Mouse (Mus musculus) kidney, embryonic 16.5 days (tissue): ENCODE results near the gene Bmpr1b. TPM values are rescaled to one million over a fixed set of nuclear protein-coding genes. Genes with fewer than 3 reads are reported as not detected.

Experiments
- ATAC-seq: fragments of 200-750 bp; cut with Nextera tagmentation; 2 replicates; pipeline ENCODE4 v1.8.0; 2017; ENCODE audit warnings: moderate TSS enrichment; ENCODE audit not compliant: low FRiP score, low TSS enrichment
- H3K27ac ChIP-seq: fragments of 300-500 bp; sonication (generic); 2 replicates; pipeline ENCODE4 v1.5.1; 2014; ENCODE audit warnings: low read length
- H3K27me3 ChIP-seq: fragments of 300-500 bp; sonication (generic); 2 replicates; pipeline ENCODE4 v1.6.1; 2014; ENCODE audit warnings: low read length, control low read depth, mixed read lengths; ENCODE audit not compliant: insufficient read depth
- H3K36me3 ChIP-seq: fragments of 300-500 bp; sonication (generic); 2 replicates; pipeline ENCODE4 v1.6.1; 2014; ENCODE audit warnings: low read length, control low read depth, mixed read lengths; ENCODE audit not compliant: insufficient read depth
- H3K4me1 ChIP-seq: fragments of 300-500 bp; sonication (generic); 2 replicates; pipeline ENCODE4 v1.6.1; 2014; ENCODE audit warnings: low read length, control low read depth, mixed read lengths; ENCODE audit not compliant: insufficient read depth
- H3K4me2 ChIP-seq: fragments of 300-500 bp; sonication (generic); replicated peaks from 2 replicates; pipeline ENCODE4 v1.6.1; 2014; ENCODE audit warnings: low read depth, low read length
- H3K4me3 ChIP-seq: fragments of 300-500 bp; sonication (generic); 2 replicates; pipeline ENCODE4 v1.5.1; 2014; ENCODE audit warnings: mild to moderate bottlenecking, low read length
- H3K9ac ChIP-seq: fragments of 300-500 bp; sonication (generic); replicated peaks from 2 replicates; pipeline ENCODE4 v1.6.1; 2014; ENCODE audit warnings: low read length
- H3K9me3 ChIP-seq: fragments of 300-500 bp; sonication (generic); 2 replicates; pipeline ENCODE4 v1.6.1; 2016; ENCODE audit warnings: low read length, control low read depth
- WGBS: fragments of 180-500 bp; shearing (Covaris S2); extraction: QIAGEN DNeasy Blood & Tissue Kit; methylation state at CpG from one replicate; pipeline ENCODE4 v1.1.7; 2014; 5-methylcytosine and 5-hydroxymethylcytosine counted together
- polyA plus RNA-seq: library from polyadenylated mRNA; unstranded; fragments of >200 nt; fragmentation: Nextera tagmentation; extraction: Ambion mirVana; gene quantifications from 2 replicates; pipeline ENCODE4 v1.2.1, GENCODE M21; 2015

The Bmpr1b gene
- polyA plus RNA-seq, 1 experiment from 2014 or later: 8.8 TPM

GRCm38 (mm10) chr3:141819331-141819941 is 349.8 kb downstream of the Bmpr1b start:
- no peak overlapping the region; the same call in 1 of the 2 replicates for H3K4me2 ChIP-seq
- no peak overlapping the region for H3K27ac ChIP-seq
- no peaks in the 10 kb centered on the region; the same call in 1 of the 2 replicates for H3K4me1 ChIP-seq
- peak; percentile 78 for ATAC-seq
- H3K4me3 ChIP-seq: no peak overlapping the region
- 0 out of 2 replicates have a peak, but pooled peaks cover 5% of the 10 kb centered on the region for H3K36me3 ChIP-seq
- H3K9ac ChIP-seq: no peak overlapping the region
- no peaks in the 10 kb centered on the region for H3K27me3 ChIP-seq
- no peaks in the 10 kb centered on the region for H3K9me3 ChIP-seq
- WGBS: 31% methylated on average over 13 of the region's 13 CpGs

- no peak for ATAC-seq
Measured at GRCm38 (mm10) chr3:141818615-141819312, 350.5 kb downstream of the Bmpr1b start.

GRCm38 (mm10) chr3:141814776-141815175 is 354.4 kb downstream of the Bmpr1b start:
- H3K27me3 ChIP-seq: no peaks in the 10 kb centered on the region
- no peak for ATAC-seq
- no peak overlapping the region for H3K4me3 ChIP-seq
- no peak overlapping the region for H3K9ac ChIP-seq
- H3K27ac ChIP-seq: no peak overlapping the region
- 68% methylated on average over 1 of the region's 1 CpGs for WGBS
- 0 out of 2 replicates have a peak, but pooled peaks cover 5% of the 10 kb centered on the region for H3K36me3 ChIP-seq
- no peaks in the 10 kb centered on the region; the same call in 1 of the 2 replicates for H3K4me1 ChIP-seq
- H3K4me2 ChIP-seq: no peak overlapping the region
- H3K9me3 ChIP-seq: no peaks in the 10 kb centered on the region

More at GRCm38 (mm10) chr3:141818615-141819312, 350.5 kb downstream of the Bmpr1b start:
- Histone ChIP-seq H3K9ac (no peak overlapping the region), H3K4me1 (no peaks in the 10 kb centered on the region; the same call in 1 of the 2 replicates), H3K4me3 (no peak overlapping the region), H3K4me2 (no peak overlapping the region), H3K36me3 (0 out of 2 replicates have a peak, but pooled peaks cover 5% of the 10 kb centered on the region), H3K27me3 (no peaks in the 10 kb centered on the region), H3K9me3 (no peaks in the 10 kb centered on the region), H3K27ac (no peak overlapping the region)
- whole genome bisulfite sequencing: 52% methylated on average over 3 of the region's 3 CpGs

GRCm38 (mm10) chr3:141811348-141811747 is 357.9 kb downstream of the Bmpr1b start:
- H3K4me1 ChIP-seq: no peaks in the 10 kb centered on the region
- H3K9ac ChIP-seq: no peak overlapping the region
- no peaks in the 10 kb centered on the region for H3K27me3 ChIP-seq
- no peak overlapping the region for H3K27ac ChIP-seq
- H3K4me2 ChIP-seq: no peak overlapping the region
- WGBS: 20% methylated on average over 2 of the region's 2 CpGs
- no peaks in the 10 kb centered on the region for H3K36me3 ChIP-seq
- H3K9me3 ChIP-seq: no peaks in the 10 kb centered on the region
- peak; percentile 65; the same call in 1 of the 2 replicates for ATAC-seq
- H3K4me3 ChIP-seq: no peak overlapping the region

GRCm38 (mm10) chr3:141810944-141811343 is 358.3 kb downstream of the Bmpr1b start:
- H3K4me2 ChIP-seq: no peak overlapping the region
- peak; percentile 42; the same call in 1 of the 2 replicates for ATAC-seq
- H3K27ac ChIP-seq: no peak overlapping the region
- H3K4me1 ChIP-seq: no peaks in the 10 kb centered on the region
- H3K27me3 ChIP-seq: no peaks in the 10 kb centered on the region
- no peaks in the 10 kb centered on the region for H3K9me3 ChIP-seq
- no peaks in the 10 kb centered on the region for H3K36me3 ChIP-seq
- H3K9ac ChIP-seq: no peak overlapping the region
- 46% methylated on average over 7 of the region's 7 CpGs for WGBS
- H3K4me3 ChIP-seq: no peak overlapping the region

- Histone ChIP-seq H3K9me3 (no peaks in the 10 kb centered on the region), H3K27ac (no peak overlapping the region), H3K4me3 (no peak overlapping the region), H3K9ac (no peak overlapping the region), H3K4me2 (no peak overlapping the region), H3K36me3 (no peaks in the 10 kb centered on the region), H3K4me1 (no peaks in the 10 kb centered on the region), H3K27me3 (no peaks in the 10 kb centered on the region)
- ATAC-seq: no peak
- WGBS: 73% methylated on average over 3 of the region's 3 CpGs
Measured at GRCm38 (mm10) chr3:141809581-141809980, 359.6 kb downstream of the Bmpr1b start.

- Histone ChIP-seq H3K4me1 (no peaks in the 10 kb centered on the region), H3K4me3 (no peak overlapping the region), H3K27ac (no peak overlapping the region), H3K4me2 (no peak overlapping the region), H3K27me3 (no peaks in the 10 kb centered on the region), H3K36me3 (peaks cover 6% of the 10 kb centered on the region; the same call in 1 of the 2 replicates), H3K9me3 (no peaks in the 10 kb centered on the region), H3K9ac (no peak overlapping the region)
- ATAC-seq: no peak
- 80% methylated on average over 5 of the region's 5 CpGs for WGBS
Measured at GRCm38 (mm10) chr3:141804133-141804532, 365.1 kb downstream of the Bmpr1b start.

GRCm38 (mm10) chr3:141797789-141798188 is 371.4 kb downstream of the Bmpr1b start:
- no peak overlapping the region for H3K27ac ChIP-seq
- H3K4me2 ChIP-seq: no peak overlapping the region
- no peaks in the 10 kb centered on the region for H3K4me1 ChIP-seq
- no peaks in the 10 kb centered on the region for H3K9me3 ChIP-seq
- peak; percentile 35; the same call in 1 of the 2 replicates for ATAC-seq
- H3K36me3 ChIP-seq: peaks cover 6% of the 10 kb centered on the region; the same call in 1 of the 2 replicates
- no peak overlapping the region for H3K9ac ChIP-seq
- no peaks in the 10 kb centered on the region for H3K27me3 ChIP-seq
- no peak overlapping the region for H3K4me3 ChIP-seq
- 16% methylated on average over 1 of the region's 1 CpGs for WGBS

- no peak overlapping the region for H3K4me3 ChIP-seq
- ATAC-seq: no peak
- no peaks in the 10 kb centered on the region for H3K9me3 ChIP-seq
- H3K4me2 ChIP-seq: no peak overlapping the region
- H3K9ac ChIP-seq: no peak overlapping the region
- H3K4me1 ChIP-seq: no peaks in the 10 kb centered on the region
- peaks cover 6% of the 10 kb centered on the region; the same call in 1 of the 2 replicates for H3K36me3 ChIP-seq
- H3K27ac ChIP-seq: no peak overlapping the region
- no peaks in the 10 kb centered on the region for H3K27me3 ChIP-seq
Measured at GRCm38 (mm10) chr3:141797372-141797771, 371.9 kb downstream of the Bmpr1b start.

GRCm38 (mm10) chr3:141794371-141794770 is 374.9 kb downstream of the Bmpr1b start:
- Histone ChIP-seq H3K4me3 (no peak overlapping the region), H3K27ac (no peak overlapping the region), H3K4me1 (no peaks in the 10 kb centered on the region), H3K36me3 (0 out of 2 replicates have a peak, but pooled peaks cover 4% of the 10 kb centered on the region), H3K9me3 (no peaks in the 10 kb centered on the region), H3K27me3 (no peaks in the 10 kb centered on the region), H3K9ac (no peak overlapping the region), H3K4me2 (no peak overlapping the region)
- no peak for ATAC-seq
- WGBS: 64% methylated on average over 3 of the region's 3 CpGs
